Mouse (Mus musculus) CD4-positive helper T cell, adult 2 months (primary cell): ENCODE results near the gene Pou2f1.

Source experiments
- DNase-seq: peaks from one replicate; pipeline ENCODE4 v3.0.0-alpha.2; 2012; ENCODE audit warnings: low read depth, missing footprints, low spot score

Gene Pou2f1

GRCm38 (mm10) chr1:165961676-165962364, 40.7 kb downstream of the Pou2f1 start:
- DNase-seq: no peak

GRCm38 (mm10) chr1:165958159-165958558, 44.3 kb downstream of the Pou2f1 start:
- no peak for DNase-seq

GRCm38 (mm10) chr1:165948214-165948813, 54.2 kb downstream of the Pou2f1 start:
- no peak for DNase-seq

- DNase-seq: no peak
Observed at GRCm38 (mm10) chr1:165943270-165943669, 59.2 kb downstream of the Pou2f1 start.

- no peak for DNase-seq
Observed at GRCm38 (mm10) chr1:165935466-165935818, 67.0 kb downstream of the Pou2f1 start.

- DNase-seq: no peak
Observed at GRCm38 (mm10) chr1:165934648-165935465, 67.6 kb downstream of the Pou2f1 start.

- no peak for DNase-seq
Observed at GRCm38 (mm10) chr1:165933915-165934647, 68.4 kb downstream of the Pou2f1 start.

- DNase-seq: no peak
Observed at GRCm38 (mm10) chr1:165932842-165933241, 69.6 kb downstream of the Pou2f1 start.

- DNase-seq: no peak
Observed at GRCm38 (mm10) chr1:165930510-165930909, 72.0 kb downstream of the Pou2f1 start.

- no peak for DNase-seq
Observed at GRCm38 (mm10) chr1:165927507-165928279, 74.8 kb downstream of the Pou2f1 start.

GRCm38 (mm10) chr1:165925207-165925606, 77.3 kb downstream of the Pou2f1 start:
- no peak for DNase-seq

- no peak for DNase-seq
Observed at GRCm38 (mm10) chr1:165922488-165922887, 80.0 kb downstream of the Pou2f1 start.

GRCm38 (mm10) chr1:165921026-165921425, 81.5 kb downstream of the Pou2f1 start:
- no peak for DNase-seq

- DNase-seq: no peak
Observed at GRCm38 (mm10) chr1:165914416-165914801, 88.1 kb downstream of the Pou2f1 start.

- no peak for DNase-seq
Observed at GRCm38 (mm10) chr1:165913720-165914415, 88.6 kb downstream of the Pou2f1 start.

GRCm38 (mm10) chr1:165909471-165909870, 93.0 kb downstream of the Pou2f1 start:
- DNase-seq: no peak

- no peak for DNase-seq
Observed at GRCm38 (mm10) chr1:165908806-165909205, 93.7 kb downstream of the Pou2f1 start.

GRCm38 (mm10) chr1:165908153-165908552, 94.3 kb downstream of the Pou2f1 start:
- no peak for DNase-seq

- DNase-seq: no peak
Observed at GRCm38 (mm10) chr1:165903596-165903995, 98.9 kb downstream of the Pou2f1 start.

GRCm38 (mm10) chr1:165891686-165892085, 110.8 kb downstream of the Pou2f1 start:
- DNase-seq: peak; percentile 59
